Mouse (Mus musculus): Measurements from ENCODE around the gene Abr. TPM values are rescaled to one million over a fixed set of nuclear protein-coding genes. Genes with fewer than 3 reads are reported as not detected.

Abr gene
- total RNA-seq, 2 experiments from 2014 or later: 7.5 to 15.8 TPM

DNA sequence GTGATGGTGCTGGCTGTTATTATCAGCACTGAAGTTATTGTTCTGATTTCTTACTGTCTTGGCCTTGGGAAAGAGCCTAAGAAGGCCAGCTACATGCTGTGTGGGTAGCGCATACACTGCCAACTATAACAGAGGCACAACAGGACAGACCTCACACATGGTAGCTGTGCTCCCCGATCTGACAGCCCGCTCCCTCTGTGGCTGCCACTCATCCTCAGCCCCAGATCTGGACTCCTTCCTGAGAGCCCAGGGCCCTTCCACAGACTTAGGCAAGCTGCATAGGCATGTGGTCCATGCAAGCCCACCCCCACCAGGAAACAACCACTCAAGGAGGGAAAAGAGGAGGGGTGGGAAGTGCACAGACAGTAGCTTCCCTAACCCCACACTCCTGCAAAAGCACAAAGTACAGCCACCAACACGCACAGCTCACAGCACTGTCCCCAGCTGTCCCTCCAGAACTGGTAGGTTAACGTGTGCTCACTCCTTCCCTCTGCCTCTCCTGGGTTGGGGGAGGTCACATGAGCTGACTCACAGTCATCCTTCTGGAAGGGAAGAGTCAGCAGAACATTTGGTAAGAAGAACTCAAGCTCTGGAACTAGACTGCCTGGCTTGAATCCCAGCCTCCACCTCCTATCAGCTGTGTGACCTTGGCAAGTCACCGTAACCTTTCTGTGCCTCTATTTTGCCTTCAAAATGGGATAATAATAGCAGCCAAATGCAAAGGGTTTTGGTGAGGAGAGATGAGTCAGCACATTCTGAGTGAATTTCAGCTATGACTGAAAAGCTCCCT, 92.6 kb downstream of the Abr start:
- no peak for ATAC-seq (replicated peaks; ENCODE audit: low FRiP score, poor library complexity, severe bottlenecking)

DNA sequence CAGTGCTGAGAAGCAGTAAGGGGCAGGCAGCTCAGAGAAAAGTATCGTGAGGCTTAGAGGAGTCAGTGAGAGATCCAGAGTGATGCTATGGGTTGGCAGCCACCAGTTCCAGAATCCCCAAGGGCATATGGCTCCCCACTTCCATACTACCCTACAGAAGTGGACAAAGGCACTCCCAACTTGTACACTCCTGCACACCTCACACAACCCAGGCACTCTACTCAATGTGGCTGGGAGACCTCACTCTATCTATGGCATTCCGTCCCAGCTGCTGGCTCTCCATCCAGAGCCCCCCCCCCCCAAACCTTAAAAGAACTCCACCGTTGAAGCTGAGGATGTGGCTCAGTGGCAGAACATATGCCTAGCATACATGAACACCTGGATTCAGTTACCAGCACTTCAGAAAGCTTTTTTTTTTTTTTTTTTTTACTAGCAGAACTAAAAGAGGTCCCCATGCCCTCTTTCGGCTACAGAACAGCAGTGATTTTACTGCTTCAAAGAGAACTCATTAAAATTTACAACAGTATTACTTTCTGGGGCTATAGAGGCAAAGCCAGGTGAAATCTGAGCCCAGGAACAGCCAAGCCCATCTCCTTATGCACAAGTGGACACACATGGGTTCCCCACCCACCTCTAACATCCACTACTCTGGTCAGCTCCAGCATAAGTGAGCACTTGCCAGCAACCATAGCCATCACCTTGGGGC, 96.3 kb downstream of the Abr start:
- ATAC-seq (replicated peaks; ENCODE audit: low FRiP score, poor library complexity, severe bottlenecking): no peak

DNA sequence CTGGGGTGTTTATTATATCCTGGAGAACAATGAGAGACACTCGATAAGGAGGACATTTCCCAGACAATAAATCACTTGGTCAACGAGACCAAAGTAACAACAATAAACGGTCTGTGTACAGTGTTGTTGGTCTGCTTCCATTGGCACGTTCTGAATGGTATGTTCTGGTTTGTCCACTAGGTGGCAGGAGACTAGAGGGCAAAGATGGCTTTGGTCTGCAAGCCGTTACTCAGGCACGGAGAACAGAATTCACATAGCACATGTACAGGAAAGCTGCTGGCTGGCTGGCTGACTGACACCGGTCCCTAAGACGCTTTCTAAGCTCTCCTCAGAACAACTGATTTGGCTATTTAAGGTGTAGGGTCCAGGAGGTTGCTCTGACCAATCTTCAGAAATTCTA, 97.2 kb downstream of the Abr start:
- ATAC-seq (replicated peaks; ENCODE audit: low FRiP score, poor library complexity, severe bottlenecking): 0 out of 2 replicates have a peak, but pooled peaks have one; percentile 68

DNA sequence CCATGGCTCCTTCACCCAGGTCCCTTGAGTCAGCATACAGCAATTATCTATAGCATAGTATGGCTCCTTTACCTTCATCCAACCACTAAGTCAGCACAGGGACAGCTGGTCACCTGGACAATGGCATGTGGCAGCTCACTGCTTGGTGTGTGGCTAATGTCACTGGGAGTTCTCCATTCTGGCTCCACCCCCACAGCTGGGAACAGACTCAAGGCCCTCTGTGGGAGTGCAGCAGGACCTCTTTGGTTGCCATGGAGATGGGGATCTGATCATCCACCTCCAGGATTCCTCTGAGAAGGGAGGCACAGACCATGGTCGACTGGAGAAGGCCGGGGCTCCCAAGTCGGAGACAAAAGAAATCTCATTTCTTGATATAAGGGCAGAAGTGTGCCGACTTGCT, 98.8 kb downstream of the Abr start:
- no peak for ATAC-seq (replicated peaks; ENCODE audit: low FRiP score, poor library complexity, severe bottlenecking)

DNA sequence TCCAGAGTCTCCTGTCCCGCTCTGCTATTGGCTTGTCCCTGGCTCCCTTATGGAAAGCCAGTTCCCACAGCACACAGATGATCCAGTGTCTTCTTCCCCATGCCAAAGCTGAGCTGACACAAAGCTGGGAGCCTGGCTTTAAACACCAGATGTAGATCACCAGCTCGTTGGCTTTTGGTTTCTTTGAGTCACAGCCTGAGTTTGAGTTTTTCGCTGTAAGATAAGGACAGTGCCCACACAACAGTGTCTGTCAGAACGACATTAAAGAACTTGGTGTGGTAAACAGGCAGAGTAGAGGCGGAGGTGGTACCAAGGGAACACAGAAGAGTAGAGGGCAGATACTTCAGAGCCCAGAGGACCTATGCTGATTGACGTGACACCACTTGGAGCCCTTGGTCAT, 101.2 kb downstream of the Abr start:
- no peak for ATAC-seq (replicated peaks; ENCODE audit: low FRiP score, poor library complexity, severe bottlenecking)

DNA sequence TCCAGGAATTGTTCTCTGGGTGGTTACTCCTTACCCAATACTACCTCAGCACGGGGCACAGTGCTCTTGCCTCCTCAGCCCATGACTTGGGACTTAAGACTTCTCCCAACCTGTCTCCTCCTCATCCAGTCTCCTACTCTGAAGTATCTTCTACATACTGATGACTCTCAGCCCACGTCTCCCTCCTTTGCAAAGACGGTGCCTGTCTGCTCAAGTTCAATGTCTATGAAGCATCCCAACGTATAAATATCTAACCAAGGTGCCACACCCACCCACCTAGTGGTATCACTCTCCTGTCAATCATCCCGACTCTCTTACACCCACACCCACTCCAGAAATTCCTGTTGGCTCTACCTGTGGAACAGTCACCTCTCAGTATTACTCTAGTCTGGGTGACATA, 103.5 kb downstream of the Abr start:
- ATAC-seq (replicated peaks; ENCODE audit: low FRiP score, poor library complexity, severe bottlenecking): no peak

DNA sequence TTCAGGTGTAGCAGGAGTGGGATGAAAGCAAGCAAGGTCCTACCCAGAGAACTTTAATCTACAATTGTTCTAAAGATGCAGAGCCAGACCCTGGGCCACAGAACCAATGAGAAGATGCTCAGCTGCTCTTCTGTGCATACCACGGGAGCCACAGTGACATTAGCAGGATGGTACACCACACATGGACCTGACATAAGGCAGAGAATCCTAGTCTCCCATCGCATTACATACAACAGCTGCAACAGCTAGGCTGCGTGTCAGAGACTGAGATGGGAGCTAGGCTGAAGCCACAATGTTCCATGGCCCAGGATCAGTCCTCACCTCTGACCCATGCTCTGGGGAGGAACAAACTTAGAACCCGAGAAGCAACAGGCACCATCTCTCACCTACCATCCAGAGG, 104.0 kb downstream of the Abr start:
- ATAC-seq (replicated peaks; ENCODE audit: low FRiP score, poor library complexity, severe bottlenecking): no peak

DNA sequence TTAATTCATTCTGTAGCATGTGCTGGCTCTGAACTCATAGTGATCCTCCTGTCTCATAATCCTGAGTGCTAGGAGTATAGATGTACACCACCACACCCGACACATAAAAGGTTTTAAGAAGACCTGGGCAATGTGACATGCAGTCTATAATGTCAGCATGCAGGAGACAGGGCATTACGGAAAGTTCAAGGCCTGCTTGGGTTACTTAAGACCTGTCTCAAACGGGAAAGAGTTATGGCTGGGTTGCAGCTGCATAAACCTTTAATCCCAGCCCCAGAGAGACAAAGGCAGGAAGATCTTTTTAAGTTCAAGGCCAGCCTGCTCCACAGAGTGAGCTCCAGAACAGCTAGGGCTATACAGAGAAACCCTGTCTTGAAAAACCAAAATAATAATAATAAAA, 105.2 kb downstream of the Abr start:
- no peak for ATAC-seq (replicated peaks; ENCODE audit: low FRiP score, poor library complexity, severe bottlenecking)

DNA sequence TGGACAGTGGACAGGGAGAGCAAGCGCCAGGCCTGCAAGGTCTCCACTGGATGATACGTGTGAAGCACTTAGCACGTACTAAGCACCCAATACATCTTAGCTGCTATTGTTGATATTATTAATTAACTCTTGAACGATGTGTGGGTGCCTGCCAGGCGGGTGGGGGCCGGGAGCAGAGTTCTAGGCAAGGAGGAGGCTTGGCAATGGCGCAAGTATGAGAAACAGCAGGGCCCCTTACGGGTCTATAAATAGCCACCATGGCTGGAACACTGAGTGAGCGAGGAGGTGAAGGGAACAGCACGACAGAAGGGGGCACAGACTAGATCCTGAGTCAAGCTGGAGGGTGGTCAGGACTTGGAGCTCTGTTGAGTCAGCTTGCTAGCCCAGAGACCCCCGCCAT, 107.0 kb downstream of the Abr start:
- no peak for ATAC-seq (replicated peaks; ENCODE audit: low FRiP score, poor library complexity, severe bottlenecking)

DNA sequence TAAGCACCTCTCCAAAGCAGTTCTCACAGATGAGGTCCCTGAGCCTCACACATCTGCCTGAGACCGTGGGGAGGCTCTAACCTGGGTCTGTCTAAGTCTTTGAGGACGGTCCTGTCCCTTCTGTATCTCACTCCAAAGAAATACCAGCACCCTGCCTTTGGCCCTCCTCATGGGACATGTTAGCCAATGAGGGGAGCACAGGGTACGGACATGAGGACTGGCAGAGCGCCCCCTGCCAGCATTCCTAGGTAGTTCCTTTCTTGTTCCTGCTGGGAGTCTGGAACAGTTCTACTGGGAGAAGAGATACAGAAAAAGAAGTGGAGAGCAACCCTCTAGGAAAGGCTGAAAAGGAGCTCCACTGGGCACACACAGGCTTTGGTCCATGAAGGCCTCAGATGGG, 111.1 kb downstream of the Abr start:
- ATAC-seq (replicated peaks; ENCODE audit: low FRiP score, poor library complexity, severe bottlenecking): no peak

DNA sequence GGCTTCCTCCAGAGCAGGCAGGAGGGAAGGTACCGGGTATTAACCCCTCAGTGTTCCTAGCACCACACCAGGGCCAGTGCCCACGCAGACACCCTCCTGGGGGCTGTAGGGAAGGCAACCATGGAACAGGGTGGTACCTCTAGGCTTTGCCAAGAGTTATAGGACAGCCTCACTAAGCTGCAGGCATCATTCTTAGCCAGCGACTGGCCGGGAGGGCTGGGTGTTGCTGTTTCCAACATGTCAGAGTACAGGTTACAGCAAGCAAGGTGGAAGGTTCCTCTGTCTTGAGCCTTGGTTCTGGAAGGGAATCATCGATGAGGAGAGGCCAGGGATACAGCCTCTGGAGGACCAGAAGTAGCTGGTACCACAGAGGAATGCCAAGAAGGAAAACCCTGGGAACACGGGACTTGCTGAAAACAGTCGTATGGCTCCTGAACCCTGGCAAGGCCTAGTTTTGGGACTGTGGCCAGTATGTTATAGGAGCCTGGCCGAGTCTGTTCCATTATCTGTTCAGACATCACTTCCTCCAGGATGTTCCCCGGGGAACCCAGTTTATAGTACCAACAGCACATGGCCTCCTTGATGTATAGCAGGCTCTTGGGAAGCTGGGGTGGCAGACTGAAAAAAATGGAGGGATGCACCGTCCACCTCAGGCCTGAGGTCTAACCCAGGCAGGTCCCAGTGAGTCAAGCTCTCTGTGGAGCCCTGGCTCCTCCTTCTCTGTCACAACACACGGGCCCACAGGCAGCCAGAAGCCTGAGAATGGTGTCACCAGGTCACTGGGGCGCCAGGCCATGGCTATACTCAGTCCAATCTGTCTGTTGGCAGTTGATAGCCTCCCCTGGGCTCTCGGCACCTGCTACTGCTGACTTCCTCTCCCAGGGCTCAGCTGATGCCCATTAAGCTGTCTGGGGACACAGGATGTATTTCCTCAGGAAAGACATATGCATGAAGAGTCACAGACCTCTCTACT, 112.1 kb downstream of the Abr start:
- no peak for ATAC-seq (replicated peaks; ENCODE audit: low FRiP score, poor library complexity, severe bottlenecking)

DNA sequence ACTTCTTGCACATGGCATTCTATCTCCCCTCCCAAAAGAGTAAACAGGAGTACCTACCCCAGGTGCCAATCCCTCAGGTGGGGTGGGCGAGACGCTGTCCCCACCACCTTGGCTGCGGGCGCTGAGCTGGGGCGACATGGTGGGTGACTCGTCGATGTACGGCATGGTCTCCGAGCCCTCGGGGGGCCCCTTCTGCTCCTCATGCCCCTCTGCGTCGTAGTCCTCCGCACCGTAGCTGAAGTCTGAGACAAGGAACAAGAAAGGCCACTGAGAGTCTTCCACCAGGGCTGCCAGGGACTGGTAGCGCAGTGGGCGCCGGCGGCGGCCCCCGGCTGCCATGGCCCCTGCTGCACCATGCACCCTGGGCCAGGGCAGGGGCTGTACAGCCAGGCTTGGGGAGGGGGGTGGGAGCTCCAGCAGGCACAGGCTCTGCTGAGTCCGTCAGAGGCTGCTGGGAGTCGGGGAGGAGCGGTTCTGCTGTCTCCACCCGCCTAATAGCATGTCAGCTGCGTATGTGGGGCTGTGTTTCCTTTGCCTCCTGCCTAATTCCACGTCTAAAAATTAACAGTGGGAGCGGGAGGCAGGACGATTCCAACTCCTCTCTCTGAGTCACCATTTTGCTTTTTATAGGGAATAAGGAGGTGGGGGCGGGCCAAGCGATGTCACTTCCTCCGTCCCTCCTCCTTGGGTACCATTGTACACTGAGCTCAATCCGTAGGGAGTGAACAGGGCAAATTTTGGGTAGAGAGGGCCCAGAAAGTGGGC, 113.1 kb downstream of the Abr start:
- no peak for ATAC-seq (replicated peaks; ENCODE audit: low FRiP score, poor library complexity, severe bottlenecking)

DNA sequence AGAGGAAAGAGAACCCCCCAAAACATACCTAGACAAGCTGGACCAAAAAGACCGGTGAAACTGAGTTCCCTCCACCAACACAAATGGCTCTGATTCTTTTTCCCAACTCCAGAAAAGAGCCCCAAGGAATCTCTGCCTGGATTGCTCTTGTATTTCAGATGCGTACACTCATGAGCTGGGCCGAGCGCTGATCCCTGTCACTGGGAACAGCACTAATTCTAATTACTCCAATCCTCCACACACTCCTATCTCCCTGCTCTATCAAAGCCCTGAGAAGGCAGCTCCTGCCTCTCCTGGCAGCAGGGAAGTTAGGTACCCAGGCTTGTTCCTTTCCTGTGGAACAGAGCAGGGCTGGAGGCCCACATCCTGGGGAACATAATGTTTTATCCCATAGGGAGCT, 114.0 kb downstream of the Abr start:
- ATAC-seq (replicated peaks; ENCODE audit: low FRiP score, poor library complexity, severe bottlenecking): no peak

DNA sequence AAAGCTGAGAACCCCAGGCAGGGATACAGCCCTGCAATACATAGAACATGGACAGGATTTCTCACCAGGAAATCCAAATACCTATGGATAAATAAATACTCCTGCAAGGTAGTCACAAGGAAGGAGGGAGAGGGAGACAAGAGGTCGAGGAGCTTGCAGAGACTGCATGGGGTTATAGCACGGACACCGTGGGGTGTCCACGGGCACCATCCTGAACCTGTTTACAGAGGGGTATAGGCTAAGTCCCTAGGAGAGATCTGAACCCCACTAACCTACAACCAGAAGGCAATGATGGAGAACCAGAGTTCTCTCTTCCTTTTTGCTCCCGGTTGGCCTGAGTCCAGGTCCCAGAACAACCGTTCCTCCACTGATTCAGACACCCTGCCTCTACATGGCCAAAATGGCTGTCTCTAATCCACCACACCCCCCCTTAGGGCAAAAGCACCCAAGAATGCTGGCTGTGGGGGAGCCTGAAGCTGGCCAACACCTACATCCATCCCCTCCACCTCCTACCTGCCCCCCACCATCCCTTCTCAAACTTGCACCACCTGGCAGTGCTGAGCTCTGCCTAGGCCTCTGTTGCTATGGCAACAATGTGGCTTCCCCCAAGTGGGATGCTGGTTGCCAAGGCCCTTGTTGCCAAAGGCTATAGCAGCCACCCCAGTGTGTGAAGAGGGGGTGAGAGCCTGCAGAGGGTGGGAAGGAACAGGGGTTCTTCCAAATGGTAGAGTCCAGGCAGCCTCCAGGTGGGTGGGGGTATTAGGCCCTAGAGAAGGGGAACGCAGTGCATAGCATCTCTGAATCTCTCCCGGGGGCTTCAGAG, 114.6 kb downstream of the Abr start:
- no peak for ATAC-seq (replicated peaks; ENCODE audit: low FRiP score, poor library complexity, severe bottlenecking)

DNA sequence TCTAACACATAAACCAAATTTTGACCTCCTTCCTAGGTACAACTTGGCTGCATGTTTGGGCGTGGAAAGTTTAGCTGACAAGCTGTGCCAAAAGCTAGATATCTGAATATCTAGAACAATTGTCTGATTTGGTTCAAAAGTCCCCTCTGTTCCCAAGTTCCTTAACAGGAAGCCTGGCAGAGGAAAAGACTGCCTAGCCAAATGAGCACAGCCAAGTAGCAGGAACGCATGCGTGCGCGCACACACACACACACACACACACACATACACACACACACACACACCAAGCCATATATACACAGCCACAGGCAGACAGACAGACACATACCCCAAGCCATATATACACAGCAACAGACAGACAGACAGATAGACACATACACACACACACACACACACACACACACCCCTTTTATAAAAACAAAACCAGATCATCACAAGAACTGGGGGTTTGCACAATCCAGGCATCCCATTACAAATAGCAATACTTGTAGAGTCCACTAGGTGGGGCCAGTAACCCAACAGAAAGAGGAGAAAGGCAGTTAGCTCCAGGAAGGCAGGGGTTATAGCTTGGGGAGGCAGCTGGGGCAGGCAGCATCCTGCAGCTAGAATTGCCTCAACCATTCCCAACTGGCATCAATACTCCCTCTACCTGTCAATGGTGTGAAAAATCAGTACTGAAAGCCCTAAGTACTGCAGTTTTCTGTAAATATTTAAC, 115.4 kb downstream of the Abr start:
- ATAC-seq (replicated peaks; ENCODE audit: low FRiP score, poor library complexity, severe bottlenecking): no peak

DNA sequence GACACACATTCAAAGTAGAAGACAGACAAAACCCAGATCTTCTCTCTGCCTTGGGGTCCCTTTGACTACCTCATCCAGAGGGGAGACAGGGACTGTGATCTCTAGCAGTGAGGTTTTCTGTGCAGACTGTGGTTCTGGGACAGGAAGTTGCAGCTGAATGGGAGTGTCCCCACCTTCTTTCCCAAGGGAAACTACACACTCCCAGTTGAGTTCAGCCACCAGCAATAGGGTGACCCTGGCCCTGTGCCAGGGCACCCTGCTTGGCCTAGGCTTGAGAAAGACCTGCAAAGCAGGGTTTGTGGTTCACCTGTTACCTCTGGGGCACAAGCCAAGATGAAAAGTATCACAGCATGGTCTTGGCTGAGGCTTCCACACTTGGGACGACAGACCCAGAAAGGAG, 117.0 kb downstream of the Abr start:
- no peak for ATAC-seq (replicated peaks; ENCODE audit: low FRiP score, poor library complexity, severe bottlenecking)

DNA sequence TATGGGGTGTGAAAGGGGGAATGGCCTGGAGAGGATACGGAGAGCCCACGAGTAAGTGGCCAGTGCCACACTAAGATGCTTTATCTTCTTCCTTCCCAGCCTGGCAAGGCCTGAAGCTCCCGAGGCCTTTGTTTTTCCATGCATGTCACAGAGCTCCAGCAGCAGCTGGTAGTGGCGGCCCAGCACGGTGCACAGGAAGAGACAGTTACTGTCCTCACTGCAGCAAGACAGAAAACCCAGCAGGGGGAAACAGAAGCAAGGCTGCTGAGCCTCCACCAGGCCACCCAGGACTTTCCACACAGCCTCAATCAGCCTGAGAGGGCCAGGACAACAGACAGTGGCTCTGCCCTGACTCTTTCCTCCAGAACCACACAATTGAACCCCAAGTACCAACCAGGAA, 118.1 kb downstream of the Abr start:
- ATAC-seq (replicated peaks; ENCODE audit: low FRiP score, poor library complexity, severe bottlenecking): no peak

DNA sequence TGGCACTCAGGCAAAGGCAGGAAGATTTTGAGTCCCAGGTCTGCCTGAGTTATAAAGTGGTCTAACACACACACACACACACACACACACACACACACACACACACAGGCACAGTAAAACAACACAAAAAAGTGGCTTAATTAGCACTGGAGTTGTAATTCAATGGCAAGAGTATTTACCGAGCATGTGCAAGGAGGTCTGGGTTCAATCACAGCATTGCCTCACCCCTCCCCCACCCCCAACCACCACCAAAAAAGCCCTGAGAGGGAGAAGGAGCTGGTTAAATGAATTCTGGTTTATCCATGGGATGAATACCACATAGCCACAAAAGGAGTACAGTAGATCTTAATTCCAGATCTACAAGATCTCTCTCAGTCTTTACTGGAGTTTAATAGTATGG, 122.1 kb downstream of the Abr start:
- no peak for ATAC-seq (replicated peaks; ENCODE audit: low FRiP score, poor library complexity, severe bottlenecking)
